Mouse (Mus musculus) frontal cortex, postnatal 14 days (tissue): Measurements from ENCODE around the gene Nol3.
"Not testable (repeated sequence)": the region's sequence is repeated elsewhere in the genome, so short reads cannot be mapped to it uniquely, and the experiment has no call there.

ENCODE experiments used
- DNase-seq, 2 experiments: peaks; one replicate each; pipeline ENCODE4 v3.0.0; 2022; ENCODE audit warnings: low spot score in 2 of 2

Gene Nol3

GRCm38 (mm10) chr8:105289805-105290460 is 14.0 kb downstream of the Nol3 start, which contains the start of gene 4931428F04Rik:
TSS of gene 4931428F04Rik (minus strand) at chr8:105289864.
- peak in 1 of 2 experiments; percentile 43 for DNase-seq

- DNase-seq = peak in 1 of 2 experiments; percentile 76
These were observed 14.8 kb downstream of the Nol3 start for GRCm38 (mm10) chr8:105290554-105291314.

GRCm38 (mm10) chr8:105291364-105291763 is 15.4 kb downstream of the Nol3 start:
- not testable (repeated sequence) for DNase-seq

- not testable (repeated sequence) for DNase-seq
These were observed 15.9 kb downstream of the Nol3 start for GRCm38 (mm10) chr8:105291802-105292201.

GRCm38 (mm10) chr8:105292471-105292870 is 16.5 kb downstream of the Nol3 start:
- DNase-seq = no peak

GRCm38 (mm10) chr8:105293405-105293804 is 17.5 kb downstream of the Nol3 start:
- DNase-seq = no peak

GRCm38 (mm10) chr8:105294776-105295175 is 18.8 kb downstream of the Nol3 start:
- DNase-seq = no peak

- no peak for DNase-seq
These were observed 19.3 kb downstream of the Nol3 start for GRCm38 (mm10) chr8:105295256-105295655.

- DNase-seq = no peak
These were observed 20.1 kb downstream of the Nol3 start, which contains the start of gene Exoc3l for GRCm38 (mm10) chr8:105295895-105296573. TSS of gene Exoc3l (minus strand) at chr8:105296101.

GRCm38 (mm10) chr8:105297511-105298192 is 21.7 kb downstream of the Nol3 start, which contains the start of gene E2f4:
TSS of gene E2f4 (plus strand) at chr8:105297663.
- peak; percentile 81 to 91 for DNase-seq

- no peak for DNase-seq
These were observed 22.7 kb downstream of the Nol3 start for GRCm38 (mm10) chr8:105298351-105299252.

GRCm38 (mm10) chr8:105299962-105300361 is 24.0 kb downstream of the Nol3 start:
- DNase-seq = no peak

GRCm38 (mm10) chr8:105303396-105303795 is 27.5 kb downstream of the Nol3 start:
- no peak for DNase-seq

- DNase-seq = no peak
These were observed 27.9 kb downstream of the Nol3 start for GRCm38 (mm10) chr8:105303874-105304273.

GRCm38 (mm10) chr8:105304325-105305210 is 28.6 kb downstream of the Nol3 start:
- no peak for DNase-seq

GRCm38 (mm10) chr8:105305211-105306145 is 29.5 kb downstream of the Nol3 start, which contains the start of gene Elmo3:
TSS of gene Elmo3 (plus strand) at chr8:105305601.
- peak in 1 of 2 experiments; percentile 46 for DNase-seq

GRCm38 (mm10) chr8:105306146-105306691 is 30.3 kb downstream of the Nol3 start:
- no peak for DNase-seq

GRCm38 (mm10) chr8:105307670-105308069 is 31.7 kb downstream of the Nol3 start:
- no peak for DNase-seq
